Mouse (Mus musculus): ENCODE results near the gene Zfp810. TPM values are rescaled to one million over a fixed set of nuclear protein-coding genes. Genes with fewer than 3 reads are reported as not detected.
"Not testable (repeated sequence)": the region's sequence is repeated elsewhere in the genome, so short reads cannot be mapped to it uniquely, and the experiment has no call there.

Gene Zfp810
- 10.6 and 21.5 TPM in 2 replicates for total RNA-seq (2017)

DNA sequence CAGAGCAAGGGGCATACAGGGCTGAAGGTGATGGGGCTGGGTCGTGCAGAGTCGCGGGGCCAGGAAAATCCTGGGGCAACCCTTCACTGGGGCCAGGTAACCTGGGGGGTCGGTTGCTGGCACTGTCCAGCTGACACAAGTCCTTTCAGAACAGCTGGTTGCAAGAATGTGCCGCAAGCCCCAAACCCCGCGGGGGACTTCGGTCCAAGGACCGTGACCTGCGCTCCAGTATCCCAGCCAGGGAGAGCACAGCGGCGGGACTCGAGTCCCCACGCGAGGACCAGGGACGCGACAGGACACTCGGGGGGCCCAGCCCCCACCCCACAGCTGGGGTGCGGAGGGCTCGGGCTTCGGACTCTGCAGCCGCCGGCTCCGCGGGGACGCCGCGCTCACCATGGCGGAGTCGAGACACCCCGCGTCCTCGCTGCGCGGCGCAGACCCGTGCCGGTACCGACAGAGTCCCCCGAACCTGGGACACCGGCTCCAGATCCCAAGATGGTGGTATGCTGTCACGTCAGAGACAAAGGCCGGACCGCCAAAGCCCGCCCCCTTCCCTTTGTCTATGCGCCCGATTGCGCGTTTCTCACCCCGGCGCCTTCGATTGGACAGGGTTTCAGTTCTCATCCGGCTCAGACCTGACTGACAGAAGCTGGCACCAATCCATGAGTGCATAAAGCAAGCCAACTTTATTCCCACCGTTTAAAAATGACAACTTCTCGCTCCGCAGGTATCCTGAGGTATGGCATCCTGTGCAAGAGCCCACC is at the start of gene Zfp810:
Zfp810 (minus strand) TSS at position 493 of the 764 bp plus-strand sequence.
- peak; percentile 98 to 99 for ATAC-seq (replicated peaks in 1 of 2; ENCODE audit: insufficient read depth in 1 of 2, low FRiP score in 2 of 2, low TSS enrichment in 1 of 2, low read depth in 1 of 2, poor library complexity in 2 of 2, severe bottlenecking in 2 of 2)

DNA sequence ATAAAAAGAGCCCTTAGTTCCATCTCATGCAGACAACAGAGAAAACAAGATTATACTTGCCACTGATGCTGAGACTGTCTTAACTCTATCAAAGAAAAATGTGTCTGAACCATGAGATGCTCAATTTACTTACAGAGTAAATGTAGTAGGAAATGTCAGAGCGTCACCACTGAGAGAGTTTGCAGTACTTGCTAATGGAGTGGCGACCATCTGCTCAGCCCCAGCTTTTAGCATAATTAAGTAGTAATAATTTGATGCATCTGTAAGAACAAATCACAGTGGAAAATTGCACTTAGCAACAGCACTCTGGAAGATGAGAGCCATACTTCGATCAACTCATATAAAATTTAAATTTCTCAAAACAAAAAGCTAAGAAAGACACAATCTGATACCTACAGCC is 48.5 kb upstream of the Zfp810 start:
- no peak for ATAC-seq (replicated peaks in 1 of 2; ENCODE audit: insufficient read depth in 1 of 2, low FRiP score in 2 of 2, low TSS enrichment in 1 of 2, low read depth in 1 of 2, poor library complexity in 2 of 2, severe bottlenecking in 2 of 2)

- no peak for ATAC-seq (replicated peaks in 1 of 2; ENCODE audit: insufficient read depth in 1 of 2, low FRiP score in 2 of 2, low TSS enrichment in 1 of 2, low read depth in 1 of 2, poor library complexity in 2 of 2, severe bottlenecking in 2 of 2)
These were observed 46.5 kb upstream of the Zfp810 start for GRCm38 (mm10) chr9:22353901-22354300.

DNA sequence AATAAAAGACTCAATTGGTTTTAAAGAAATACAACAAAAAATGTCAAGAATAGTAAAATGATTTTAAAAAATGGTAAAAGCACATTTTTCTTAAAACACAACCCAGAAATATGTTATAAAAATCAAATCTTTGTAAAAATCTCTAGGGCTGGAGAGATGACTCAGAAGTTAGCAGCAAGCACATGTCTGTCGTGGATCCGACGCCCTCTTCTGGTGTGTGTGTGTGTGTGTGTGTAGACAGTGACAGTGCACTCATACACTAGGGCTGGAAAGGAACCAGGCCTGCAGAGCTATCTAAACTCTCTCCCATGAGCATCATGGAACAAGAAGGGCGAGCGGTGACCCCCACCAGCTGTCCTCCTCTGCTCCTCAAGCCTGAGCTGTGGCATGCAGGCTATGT is 46.0 kb upstream of the Zfp810 start:
- no peak for ATAC-seq (replicated peaks in 1 of 2; ENCODE audit: insufficient read depth in 1 of 2, low FRiP score in 2 of 2, low TSS enrichment in 1 of 2, low read depth in 1 of 2, poor library complexity in 2 of 2, severe bottlenecking in 2 of 2)

GRCm38 (mm10) chr9:22340331-22340730 is 32.9 kb upstream of the Zfp810 start:
- ATAC-seq (replicated peaks in 1 of 2; ENCODE audit: insufficient read depth in 1 of 2, low FRiP score in 2 of 2, low TSS enrichment in 1 of 2, low read depth in 1 of 2, poor library complexity in 2 of 2, severe bottlenecking in 2 of 2): no peak

GRCm38 (mm10) chr9:22337217-22337616 is 29.8 kb upstream of the Zfp810 start:
- ATAC-seq (replicated peaks in 1 of 2; ENCODE audit: insufficient read depth in 1 of 2, low FRiP score in 2 of 2, low TSS enrichment in 1 of 2, low read depth in 1 of 2, poor library complexity in 2 of 2, severe bottlenecking in 2 of 2): no peak

DNA sequence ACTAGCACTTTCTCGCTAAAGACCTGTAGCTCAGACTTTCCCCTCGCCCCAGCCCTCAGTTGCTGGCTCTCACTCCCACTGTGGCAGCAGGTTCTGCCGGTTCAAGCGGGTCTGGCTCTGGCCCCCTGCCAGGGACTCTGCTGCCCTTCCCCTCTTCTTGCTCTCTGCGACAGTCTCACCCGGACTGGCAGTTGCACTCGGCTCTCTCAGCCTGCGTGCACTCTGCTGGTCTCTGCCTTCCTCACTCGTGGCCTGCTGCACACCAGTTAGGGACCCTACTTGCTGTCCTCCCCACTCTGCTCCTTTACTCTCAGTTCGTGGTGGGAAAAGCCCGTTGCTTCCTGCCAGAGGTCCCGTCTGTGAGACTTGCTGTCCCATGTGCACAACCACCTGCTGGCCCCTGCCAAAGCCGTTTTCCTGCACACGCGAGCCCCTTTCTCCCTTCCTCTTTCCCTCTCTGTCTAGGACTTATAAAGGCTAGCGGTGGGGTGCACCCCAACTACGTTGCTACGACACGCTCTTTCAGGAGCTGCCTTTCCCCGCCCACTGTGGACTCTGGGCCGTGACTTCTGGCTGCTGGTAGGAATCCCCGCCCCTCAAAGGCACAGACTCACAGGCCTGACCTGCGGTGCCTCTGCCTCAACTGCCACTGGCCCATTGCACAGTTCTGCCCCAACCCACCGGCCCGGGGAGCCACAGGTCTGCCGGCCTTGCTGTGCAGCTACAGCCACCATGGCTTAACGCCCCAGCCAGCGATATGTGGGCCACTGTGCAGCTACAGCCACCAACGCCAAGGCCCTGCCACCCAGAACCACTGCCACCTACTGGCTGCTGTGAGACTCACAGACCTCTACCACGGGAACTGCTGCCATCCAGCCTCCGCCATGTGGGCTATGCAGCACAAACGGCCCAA is 20.3 kb upstream of the Zfp810 start:
- peak; percentile 95 to 97 for ATAC-seq (replicated peaks in 1 of 2; ENCODE audit: insufficient read depth in 1 of 2, low FRiP score in 2 of 2, low TSS enrichment in 1 of 2, low read depth in 1 of 2, poor library complexity in 2 of 2, severe bottlenecking in 2 of 2)

DNA sequence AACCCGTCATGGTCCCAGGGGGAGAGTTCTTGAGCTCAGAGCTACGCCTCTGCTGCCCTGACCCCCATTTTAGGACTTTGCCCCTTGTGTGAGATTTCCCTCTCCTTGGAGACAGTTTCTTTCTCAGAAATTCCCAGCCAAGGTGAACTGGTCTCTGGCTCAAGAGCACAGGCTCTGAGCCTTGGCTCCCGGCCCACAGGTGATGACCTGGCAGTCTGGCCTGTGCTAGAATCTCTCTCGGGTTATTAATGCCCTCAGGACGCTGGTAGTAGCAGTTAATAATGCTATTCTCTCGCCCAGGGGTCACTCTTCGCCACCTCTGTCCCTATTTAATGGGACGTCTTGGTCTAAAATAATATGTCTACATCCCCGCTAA is 19.6 kb upstream of the Zfp810 start:
- ATAC-seq (replicated peaks in 1 of 2; ENCODE audit: insufficient read depth in 1 of 2, low FRiP score in 2 of 2, low TSS enrichment in 1 of 2, low read depth in 1 of 2, poor library complexity in 2 of 2, severe bottlenecking in 2 of 2): no peak

GRCm38 (mm10) chr9:22324579-22324978 is 17.1 kb upstream of the Zfp810 start:
- no peak for ATAC-seq (replicated peaks in 1 of 2; ENCODE audit: insufficient read depth in 1 of 2, low FRiP score in 2 of 2, low TSS enrichment in 1 of 2, low read depth in 1 of 2, poor library complexity in 2 of 2, severe bottlenecking in 2 of 2)

DNA sequence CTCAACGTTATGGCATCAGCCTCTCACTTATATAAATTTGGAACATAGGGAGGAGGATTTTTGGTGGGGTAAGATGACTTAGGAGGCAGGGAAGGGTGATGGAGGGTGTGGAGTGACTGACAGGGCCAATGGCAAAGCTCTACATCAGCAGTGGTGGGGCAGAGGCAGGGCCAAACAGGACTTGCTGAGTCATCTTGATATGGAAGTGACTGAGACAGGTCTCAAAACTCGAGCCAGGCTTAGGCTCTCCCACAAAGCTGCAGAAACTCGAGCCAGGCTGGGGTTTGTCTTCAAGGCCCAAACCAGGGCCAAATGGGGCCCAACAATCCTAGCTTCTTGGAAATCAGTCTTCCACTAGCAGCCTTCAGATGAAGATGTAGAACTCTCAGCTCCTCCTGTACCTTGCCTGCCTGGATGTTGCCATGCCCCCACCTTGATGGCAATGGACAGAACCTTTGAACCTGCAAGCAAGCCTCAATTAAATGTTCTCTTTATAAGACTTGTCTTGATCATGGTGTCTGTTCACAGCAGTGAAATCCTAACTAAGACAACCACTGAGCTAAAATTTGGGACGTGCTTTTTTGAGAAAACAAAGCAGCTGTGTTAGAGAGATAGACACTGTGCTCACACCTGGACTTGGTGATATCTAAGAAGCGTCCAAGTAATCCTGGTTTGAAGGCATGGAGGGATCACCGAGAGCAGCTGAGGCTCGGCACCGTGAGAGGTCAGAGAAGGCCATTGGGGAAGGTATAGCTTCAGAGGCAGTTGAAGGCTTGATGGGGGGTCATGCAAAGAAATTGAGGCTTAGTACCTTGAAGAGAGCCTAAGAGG is 15.1 kb upstream of the Zfp810 start:
- no peak for ATAC-seq (replicated peaks in 1 of 2; ENCODE audit: insufficient read depth in 1 of 2, low FRiP score in 2 of 2, low TSS enrichment in 1 of 2, low read depth in 1 of 2, poor library complexity in 2 of 2, severe bottlenecking in 2 of 2)

DNA sequence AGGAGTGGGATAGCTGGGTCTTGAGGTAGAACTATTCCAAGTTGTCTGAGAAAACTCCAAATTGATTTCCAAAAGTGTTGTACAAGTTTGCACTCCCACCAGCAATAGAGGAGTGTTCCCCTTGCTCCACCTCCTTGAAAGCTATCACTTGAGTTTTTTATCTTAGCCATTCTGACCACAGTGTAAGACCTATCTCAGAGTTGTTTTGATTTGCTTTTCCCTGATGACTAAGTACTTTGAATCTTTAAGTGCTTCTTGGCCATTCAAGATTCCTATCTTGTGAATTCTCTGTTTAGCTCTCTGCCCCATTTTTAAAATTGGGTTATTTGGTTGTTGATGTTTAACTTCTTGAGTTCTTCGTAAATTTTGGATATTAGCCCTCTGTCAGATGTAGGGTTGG is 11.7 kb upstream of the Zfp810 start:
- no peak for ATAC-seq (replicated peaks in 1 of 2; ENCODE audit: insufficient read depth in 1 of 2, low FRiP score in 2 of 2, low TSS enrichment in 1 of 2, low read depth in 1 of 2, poor library complexity in 2 of 2, severe bottlenecking in 2 of 2)

GRCm38 (mm10) chr9:22316047-22316446 is 8.6 kb upstream of the Zfp810 start:
- ATAC-seq (replicated peaks in 1 of 2; ENCODE audit: insufficient read depth in 1 of 2, low FRiP score in 2 of 2, low TSS enrichment in 1 of 2, low read depth in 1 of 2, poor library complexity in 2 of 2, severe bottlenecking in 2 of 2): not testable (repeated sequence)

DNA sequence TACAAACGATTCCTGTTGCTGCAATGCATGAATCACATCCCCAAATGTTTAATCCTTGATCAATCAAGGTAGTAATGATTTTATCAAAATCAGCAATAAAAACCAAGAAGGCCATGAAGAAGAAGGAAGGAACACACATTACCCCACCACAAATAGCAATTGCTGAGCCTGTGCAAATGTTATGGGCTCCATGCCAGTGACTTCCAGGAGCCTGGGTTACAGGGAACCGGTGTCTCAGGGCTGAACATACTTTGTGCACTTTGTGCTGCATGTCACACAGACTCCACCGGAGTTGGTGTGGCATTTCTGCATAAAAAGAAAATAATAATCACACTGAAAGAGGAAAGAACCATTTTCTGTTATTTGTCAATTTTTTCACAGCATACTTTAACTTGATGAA is 6.6 kb upstream of the Zfp810 start:
- no peak for ATAC-seq (replicated peaks in 1 of 2; ENCODE audit: insufficient read depth in 1 of 2, low FRiP score in 2 of 2, low TSS enrichment in 1 of 2, low read depth in 1 of 2, poor library complexity in 2 of 2, severe bottlenecking in 2 of 2)

GRCm38 (mm10) chr9:22313218-22313617 is 5.8 kb upstream of the Zfp810 start:
- no peak for ATAC-seq (replicated peaks in 1 of 2; ENCODE audit: insufficient read depth in 1 of 2, low FRiP score in 2 of 2, low TSS enrichment in 1 of 2, low read depth in 1 of 2, poor library complexity in 2 of 2, severe bottlenecking in 2 of 2)

GRCm38 (mm10) chr9:22309651-22310050 is 2.2 kb upstream of the Zfp810 start:
- ATAC-seq (replicated peaks in 1 of 2; ENCODE audit: insufficient read depth in 1 of 2, low FRiP score in 2 of 2, low TSS enrichment in 1 of 2, low read depth in 1 of 2, poor library complexity in 2 of 2, severe bottlenecking in 2 of 2): no peak

GRCm38 (mm10) chr9:22307920-22308262 is 443 bp upstream of the Zfp810 start:
- ATAC-seq (replicated peaks in 1 of 2; ENCODE audit: insufficient read depth in 1 of 2, low FRiP score in 2 of 2, low TSS enrichment in 1 of 2, low read depth in 1 of 2, poor library complexity in 2 of 2, severe bottlenecking in 2 of 2): not testable (repeated sequence)

- no peak for ATAC-seq (replicated peaks in 1 of 2; ENCODE audit: insufficient read depth in 1 of 2, low FRiP score in 2 of 2, low TSS enrichment in 1 of 2, low read depth in 1 of 2, poor library complexity in 2 of 2, severe bottlenecking in 2 of 2)
These were observed 722 bp downstream of the Zfp810 start for GRCm38 (mm10) chr9:22306726-22307125.

DNA sequence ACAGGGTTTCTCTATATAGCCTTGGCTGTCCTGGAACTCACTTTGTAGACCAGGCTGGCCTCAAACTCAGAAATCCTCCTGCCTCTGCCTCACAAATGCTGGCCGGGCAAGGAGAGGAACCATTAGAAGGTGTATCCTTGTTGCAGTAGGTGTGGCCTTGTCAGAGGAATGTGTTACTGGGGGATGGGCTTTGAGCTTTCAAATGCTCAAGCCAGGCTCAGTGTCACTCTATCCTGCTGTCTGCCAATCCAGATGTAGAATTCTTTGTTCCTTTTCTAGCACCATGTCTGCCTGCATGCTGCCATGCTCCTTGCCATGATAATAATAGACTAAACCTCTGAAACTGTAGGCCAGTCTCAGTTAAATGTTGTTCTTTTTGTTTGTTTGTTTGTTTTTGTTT is 5.2 kb downstream of the Zfp810 start:
- ATAC-seq (replicated peaks in 1 of 2; ENCODE audit: insufficient read depth in 1 of 2, low FRiP score in 2 of 2, low TSS enrichment in 1 of 2, low read depth in 1 of 2, poor library complexity in 2 of 2, severe bottlenecking in 2 of 2): no peak
